Mouse (Mus musculus): ENCODE measurements around the gene Nfasc. TPM values are rescaled to one million over a fixed set of nuclear protein-coding genes. Genes with fewer than 3 reads are reported as not detected.

Nfasc gene
- polyA plus RNA-seq, 1 experiment = 120 TPM

GRCm38 (mm10) chr1:132696232-132696631 is 45.4 kb downstream of the Nfasc start:
- no peak overlapping the region for H3K4me3 ChIP-seq (replicated peaks; ENCODE audit: insufficient read depth, low read depth, low read length)
- no peak overlapping the region for H3K27ac ChIP-seq (ENCODE audit: insufficient read depth, low read length)
- DNase-seq = no peak
- H3K27me3 ChIP-seq (ENCODE audit: control insufficient read depth, insufficient read depth, low read length) = no peaks in the 10 kb centered on the region
- 22% methylated on average over 2 of the region's 2 CpGs for WGBS
- peaks cover 20% of the 10 kb centered on the region for H3K4me1 ChIP-seq (ENCODE audit: control insufficient read depth, insufficient read depth, low read length)
- TF ChIP-seq POLR2A (IDR thresholded peaks at IDR 0.05; ENCODE audit: borderline replicate concordance, insufficient read depth, low read length) (no peak), CTCF (IDR thresholded peaks at IDR 0.05; ENCODE audit: borderline replicate concordance, insufficient read depth, low read depth, low read length) (no peak)

GRCm38 (mm10) chr1:132694007-132694406 is 47.6 kb downstream of the Nfasc start:
- DNase-seq = peak in 1 of 2 experiments; percentile 32
- Histone ChIP-seq H3K27ac (ENCODE audit: insufficient read depth, low read length) (no peak overlapping the region), H3K4me3 (replicated peaks; ENCODE audit: insufficient read depth, low read depth, low read length) (no peak overlapping the region), H3K27me3 (ENCODE audit: control insufficient read depth, insufficient read depth, low read length) (no peaks in the 10 kb centered on the region), H3K4me1 (ENCODE audit: control insufficient read depth, insufficient read depth, low read length) (peaks cover 20% of the 10 kb centered on the region)
- TF ChIP-seq POLR2A (IDR thresholded peaks at IDR 0.05; ENCODE audit: borderline replicate concordance, insufficient read depth, low read length) (no peak), CTCF (IDR thresholded peaks at IDR 0.05; ENCODE audit: borderline replicate concordance, insufficient read depth, low read depth, low read length) (no peak)
- 18% methylated on average over 9 of the region's 9 CpGs for WGBS

- H3K27ac ChIP-seq (ENCODE audit: insufficient read depth, low read length) = no peak overlapping the region
- no peak for DNase-seq
- no peaks in the 10 kb centered on the region for H3K27me3 ChIP-seq (ENCODE audit: control insufficient read depth, insufficient read depth, low read length)
- H3K4me3 ChIP-seq (replicated peaks; ENCODE audit: insufficient read depth, low read depth, low read length) = no peak overlapping the region
- WGBS = 84% methylated on average over 3 of the region's 3 CpGs
- peaks cover 8% of the 10 kb centered on the region for H3K4me1 ChIP-seq (ENCODE audit: control insufficient read depth, insufficient read depth, low read length)
- TF ChIP-seq CTCF (IDR thresholded peaks at IDR 0.05; ENCODE audit: borderline replicate concordance, insufficient read depth, low read depth, low read length) (no peak), POLR2A (IDR thresholded peaks at IDR 0.05; ENCODE audit: borderline replicate concordance, insufficient read depth, low read length) (no peak)
Observed at GRCm38 (mm10) chr1:132689181-132689580, 52.4 kb downstream of the Nfasc start.

- H3K27ac ChIP-seq (ENCODE audit: insufficient read depth, low read length) = peak overlapping the region; percentile 7; the same call in 1 of the 2 replicates
Observed at GRCm38 (mm10) chr1:132678935-132679334, 62.7 kb downstream of the Nfasc start.

GRCm38 (mm10) chr1:132678076-132678475 is 63.5 kb downstream of the Nfasc start:
- TF ChIP-seq CTCF (IDR thresholded peaks at IDR 0.05; ENCODE audit: borderline replicate concordance, insufficient read depth, low read depth, low read length) (peak; percentile 47; the same call in 1 of the 2 replicates), POLR2A (IDR thresholded peaks at IDR 0.05; ENCODE audit: borderline replicate concordance, insufficient read depth, low read length) (no peak)

More at GRCm38 (mm10) chr1:132678935-132679334, 62.7 kb downstream of the Nfasc start:
- 58% methylated on average over 12 of the region's 12 CpGs for WGBS
- TF ChIP-seq POLR2A (IDR thresholded peaks at IDR 0.05; ENCODE audit: borderline replicate concordance, insufficient read depth, low read length) (no peak), CTCF (IDR thresholded peaks at IDR 0.05; ENCODE audit: borderline replicate concordance, insufficient read depth, low read depth, low read length) (no peak)
- no peak for DNase-seq
- no peaks in the 10 kb centered on the region; the same call in 1 of the 2 replicates for H3K4me1 ChIP-seq (ENCODE audit: control insufficient read depth, insufficient read depth, low read length)
- H3K27me3 ChIP-seq (ENCODE audit: control insufficient read depth, insufficient read depth, low read length) = no peaks in the 10 kb centered on the region
- no peak overlapping the region for H3K4me3 ChIP-seq (replicated peaks; ENCODE audit: insufficient read depth, low read depth, low read length)

GRCm38 (mm10) chr1:132672704-132673103 is 68.9 kb downstream of the Nfasc start:
- Histone ChIP-seq H3K4me3 (replicated peaks; ENCODE audit: insufficient read depth, low read depth, low read length) (no peak overlapping the region), H3K4me1 (ENCODE audit: control insufficient read depth, insufficient read depth, low read length) (0 out of 2 replicates have a peak, but pooled peaks cover 3% of the 10 kb centered on the region), H3K27me3 (ENCODE audit: control insufficient read depth, insufficient read depth, low read length) (no peaks in the 10 kb centered on the region), H3K27ac (ENCODE audit: insufficient read depth, low read length) (no peak overlapping the region)
- 94% methylated on average over 3 of the region's 3 CpGs for WGBS
- DNase-seq = no peak
- TF ChIP-seq CTCF (IDR thresholded peaks at IDR 0.05; ENCODE audit: borderline replicate concordance, insufficient read depth, low read depth, low read length) (no peak), POLR2A (IDR thresholded peaks at IDR 0.05; ENCODE audit: borderline replicate concordance, insufficient read depth, low read length) (no peak)

More at GRCm38 (mm10) chr1:132678076-132678475, 63.5 kb downstream of the Nfasc start:
- Histone ChIP-seq H3K27me3 (ENCODE audit: control insufficient read depth, insufficient read depth, low read length) (no peaks in the 10 kb centered on the region), H3K4me3 (replicated peaks; ENCODE audit: insufficient read depth, low read depth, low read length) (no peak overlapping the region), H3K27ac (ENCODE audit: insufficient read depth, low read length) (no peak overlapping the region), H3K4me1 (ENCODE audit: control insufficient read depth, insufficient read depth, low read length) (no peaks in the 10 kb centered on the region; the same call in 1 of the 2 replicates)
- WGBS = 47% methylated on average over 5 of the region's 5 CpGs
- DNase-seq = peak in 1 of 2 experiments; percentile 46

- peaks cover 13% of the 10 kb centered on the region for H3K4me1 ChIP-seq (ENCODE audit: control insufficient read depth, insufficient read depth, low read length)
- 82% methylated on average over 6 of the region's 6 CpGs for WGBS
- no peaks in the 10 kb centered on the region for H3K27me3 ChIP-seq (ENCODE audit: control insufficient read depth, insufficient read depth, low read length)
- DNase-seq = no peak
- H3K4me3 ChIP-seq (replicated peaks; ENCODE audit: insufficient read depth, low read depth, low read length) = no peak overlapping the region
- no peak overlapping the region for H3K27ac ChIP-seq (ENCODE audit: insufficient read depth, low read length)
- TF ChIP-seq POLR2A (IDR thresholded peaks at IDR 0.05; ENCODE audit: borderline replicate concordance, insufficient read depth, low read length) (no peak), CTCF (IDR thresholded peaks at IDR 0.05; ENCODE audit: borderline replicate concordance, insufficient read depth, low read depth, low read length) (no peak)
Observed at GRCm38 (mm10) chr1:132669200-132669599, 72.4 kb downstream of the Nfasc start.

- no peak for TF ChIP-seq CTCF (IDR thresholded peaks at IDR 0.05; ENCODE audit: borderline replicate concordance, insufficient read depth, low read depth, low read length)
- no peak for TF ChIP-seq POLR2A (IDR thresholded peaks at IDR 0.05; ENCODE audit: borderline replicate concordance, insufficient read depth, low read length)
- H3K27me3 ChIP-seq (ENCODE audit: control insufficient read depth, insufficient read depth, low read length) = no peaks in the 10 kb centered on the region
- H3K4me1 ChIP-seq (ENCODE audit: control insufficient read depth, insufficient read depth, low read length) = peaks cover 56% of the 10 kb centered on the region
- H3K4me3 ChIP-seq (replicated peaks; ENCODE audit: insufficient read depth, low read depth, low read length) = no peak overlapping the region
- H3K27ac ChIP-seq (ENCODE audit: insufficient read depth, low read length) = 0 out of 2 replicates have a peak overlapping the region, but pooled peaks have one; percentile 21
- 29% methylated on average over 4 of the region's 4 CpGs for WGBS
- DNase-seq = peak in 1 of 2 experiments; percentile 53
Observed at GRCm38 (mm10) chr1:132660354-132660753, 81.2 kb downstream of the Nfasc start.

All from cerebellum, adult 2 months (tissue).